Mouse (Mus musculus): ENCODE measurements around the gene Vmn2r21.
"Not testable (repeated sequence)": the region's sequence is repeated elsewhere in the genome, so short reads cannot be mapped to it uniquely, and the experiment has no call there.

Gene Vmn2r21

GRCm38 (mm10) chr6:123533306-123533705 lies at the start of gene Vmn2r21:
Gene Vmn2r21 (minus strand): TSS chr6:123533406.
- DNase-seq (ENCODE audit: low read depth, low spot score), result not testable (repeated sequence)

GRCm38 (mm10) chr6:123574698-123575097 lies 41.5 kb upstream of the Vmn2r21 start:
- not testable (repeated sequence) for DNase-seq (ENCODE audit: low read depth, low spot score)

GRCm38 (mm10) chr6:123539755-123540154 lies 6.5 kb upstream of the Vmn2r21 start:
- not testable (repeated sequence) for DNase-seq (ENCODE audit: low read depth, low spot score)

- DNase-seq (ENCODE audit: low read depth, low spot score), result not testable (repeated sequence)
These were observed 10.8 kb downstream of the Vmn2r21 start for GRCm38 (mm10) chr6:123522263-123523011.

- not testable (repeated sequence) for DNase-seq (ENCODE audit: low read depth, low spot score)
These were observed 60.2 kb downstream of the Vmn2r21 start for GRCm38 (mm10) chr6:123473045-123473444.

- DNase-seq (ENCODE audit: low read depth, low spot score), result not testable (repeated sequence)
These were observed 60.7 kb downstream of the Vmn2r21 start for GRCm38 (mm10) chr6:123472458-123472987.

- not testable (repeated sequence) for DNase-seq (ENCODE audit: low read depth, low spot score)
These were observed 64.6 kb downstream of the Vmn2r21 start for GRCm38 (mm10) chr6:123468651-123469050.
